Mouse (Mus musculus) kidney, postnatal 0 days (tissue): ENCODE data around the gene Tmem198. TPM values are rescaled to one million over a fixed set of nuclear protein-coding genes. Genes with fewer than 3 reads are reported as not detected.

Experiments
- ATAC-seq: fragments of 200-750 bp; cut with Nextera tagmentation; replicated peaks from 2 replicates; pipeline ENCODE4 v1.8.0; 2017; ENCODE audit warnings: low read depth, moderate number of reproducible peaks, moderate TSS enrichment, moderate library complexity; ENCODE audit not compliant: low FRiP score
- DNase-seq: peaks from one replicate; pipeline ENCODE4 v3.0.0-alpha.2; 2016; ENCODE audit warnings: low spot score
- H3K27ac ChIP-seq: fragments of 300-500 bp; sonication (generic); 2 replicates; pipeline ENCODE4 v1.5.1; 2014; ENCODE audit warnings: mild to moderate bottlenecking
- H3K27me3 ChIP-seq: fragments of 300-500 bp; sonication (generic); 2 replicates; pipeline ENCODE4 v1.6.1; 2014; ENCODE audit warnings: low read length, mixed read lengths; ENCODE audit not compliant: insufficient read depth
- H3K36me3 ChIP-seq: fragments of 300-500 bp; sonication (generic); 2 replicates; pipeline ENCODE4 v1.6.1; 2014; ENCODE audit warnings: low read length, mixed read lengths; ENCODE audit not compliant: insufficient read depth
- H3K4me1 ChIP-seq: fragments of 300-500 bp; sonication (generic); replicated peaks from 2 replicates; pipeline ENCODE4 v1.6.1; 2014; ENCODE audit warnings: antibody characterized with exemption, low read length, mixed read lengths; ENCODE audit not compliant: insufficient read depth
- H3K4me2 ChIP-seq: fragments of 300-500 bp; sonication (generic); 2 replicates; pipeline ENCODE4 v1.6.1; 2014; ENCODE audit warnings: mild to moderate bottlenecking, low read length, moderate library complexity, mixed read lengths
- H3K4me3 ChIP-seq: fragments of 300-500 bp; sonication (generic); replicated peaks from 2 replicates; pipeline ENCODE4 v1.5.1; 2014; ENCODE audit warnings: low read depth, low read length
- H3K9ac ChIP-seq: fragments of 300-500 bp; sonication (generic); 2 replicates; pipeline ENCODE4 v1.6.1; 2014; ENCODE audit warnings: low read depth, low read length
- H3K9me3 ChIP-seq: fragments of 300-500 bp; sonication (generic); replicated peaks from 2 replicates; pipeline ENCODE4 v1.6.1; 2016; ENCODE audit warnings: low read length, inconsistent platforms, mixed read lengths
- CTCF ChIP-seq: IDR thresholded peaks from 2 replicates; pipeline ENCODE4 v1.5.1; 2016; ENCODE audit warnings: antibody characterized with exemption, low read depth, mild to moderate bottlenecking, moderate library complexity
- WGBS: fragments of 180-500 bp; shearing (Covaris S2); extraction: QIAGEN DNeasy Blood & Tissue Kit; methylation state at CpG from one replicate; pipeline ENCODE4 v1.1.7; 2014; 5-methylcytosine and 5-hydroxymethylcytosine counted together
- polyA plus RNA-seq: library from polyadenylated mRNA; unstranded; fragments of >200 nt; fragmentation: Nextera tagmentation; extraction: Ambion mirVana; gene quantifications from 2 replicates; pipeline ENCODE4 v1.2.1, GENCODE M21; 2015

Tmem198 gene
- 0.61 and 1.3 TPM in 2 replicates for polyA plus RNA-seq

DNA sequence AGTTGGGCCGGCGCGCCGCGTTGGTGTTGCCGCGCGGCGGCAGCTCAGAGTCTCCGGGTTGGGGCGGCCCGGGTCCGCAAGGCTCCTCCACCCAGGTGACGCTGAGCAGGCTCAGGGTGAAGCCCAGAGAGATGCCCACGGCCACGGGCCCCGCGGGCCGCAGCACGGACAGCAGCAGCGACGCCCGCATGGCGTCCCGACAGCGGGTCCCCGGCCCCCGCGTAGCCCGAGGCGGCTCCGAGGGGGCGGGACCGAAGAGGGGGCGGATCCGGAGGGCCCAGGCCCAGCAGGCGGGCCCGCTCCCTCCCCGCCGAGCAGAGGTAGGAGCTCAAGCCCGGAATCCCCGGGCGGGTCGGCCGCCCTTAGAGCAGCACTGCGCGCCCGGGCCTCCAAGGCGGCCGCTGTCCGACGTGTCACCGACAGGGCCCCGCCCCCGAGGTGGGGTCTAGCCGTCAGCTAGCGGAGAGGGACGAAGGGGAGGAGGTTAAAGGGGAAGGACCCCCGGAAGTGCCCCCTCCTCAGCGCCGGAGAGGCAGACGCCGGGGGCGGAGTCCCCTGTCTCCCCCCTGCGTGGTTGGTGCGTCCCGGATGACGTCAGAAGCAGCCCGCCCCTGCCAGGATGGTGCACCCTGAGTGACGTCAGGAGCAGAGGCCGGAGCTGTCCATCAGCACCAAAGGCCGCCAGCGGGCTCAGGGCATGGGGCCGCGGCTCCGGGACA, at the start of gene Tmem198, which contains the start of gene Chpf:
TSS of gene Tmem198 (plus strand) at position 617 of the 719 bp plus-strand sequence.
TSS of gene Chpf (minus strand) at position 392 of the 719 bp plus-strand sequence.
- Histone ChIP-seq H3K9me3 (no peaks in the 10 kb centered on the region), H3K4me2 (peak within 1 kb of the TSS; percentile 76), H3K9ac (peak within 1 kb of the TSS; percentile 61), H3K4me3 (peak within 1 kb of the TSS; percentile 54), H3K27ac (peak within 1 kb of the TSS; percentile 73), H3K4me1 (peaks cover 7% of the 10 kb centered on the region), H3K36me3 (peaks cover 19% of the 10 kb centered on the region), H3K27me3 (peaks cover 25% of the 10 kb centered on the region; the same call in 1 of the 2 replicates)
- WGBS = under 1% methylated on average over 61 of the region's 76 CpGs
- no peak for TF ChIP-seq CTCF
- DNase-seq = peak; percentile 96
- ATAC-seq = peak; percentile 89

DNA sequence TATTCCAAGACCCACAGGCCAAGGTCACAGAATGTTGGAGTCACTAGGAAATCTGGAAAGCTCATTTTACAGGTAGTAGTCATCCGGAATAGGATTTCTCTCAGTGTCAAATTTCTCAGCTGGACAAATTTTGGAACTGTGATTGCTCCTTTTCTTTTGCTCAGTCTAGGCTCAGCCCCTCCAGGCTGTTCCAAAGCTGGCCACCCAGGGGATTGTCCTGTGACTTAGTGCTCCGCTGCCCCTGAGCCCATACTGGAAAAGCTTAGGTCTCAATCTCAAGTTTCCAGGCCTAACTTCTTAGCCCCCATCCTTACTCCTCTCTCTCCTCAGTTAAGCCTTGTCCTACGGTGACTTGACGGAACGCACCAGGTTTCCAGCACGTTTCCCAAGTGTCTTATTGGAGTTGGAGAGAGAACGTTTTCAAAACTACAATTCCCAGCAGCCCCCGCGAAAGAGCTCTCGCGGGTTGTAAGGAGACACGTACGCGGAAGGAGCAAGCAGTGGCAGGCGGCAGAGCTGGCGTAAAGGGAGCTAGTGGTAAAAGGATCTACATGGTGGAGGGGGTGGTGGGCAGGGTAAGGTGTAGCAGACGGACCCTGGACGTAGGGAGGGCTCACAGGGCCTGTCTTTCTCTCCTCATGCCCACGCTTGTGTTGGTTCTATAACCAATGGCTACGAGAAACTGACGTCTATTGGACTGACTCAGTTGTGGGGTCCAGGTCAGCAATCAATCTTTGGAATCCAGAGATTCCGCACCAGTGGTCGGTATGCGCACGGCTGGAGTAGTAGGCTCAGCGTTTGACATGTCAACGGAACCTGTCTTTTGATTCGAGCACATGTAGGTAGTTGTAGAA, 43.6 kb upstream of the Tmem198 start, which contains the start of gene Gmppa:
TSS of gene Gmppa (plus strand) at position 456 of the 854 bp plus-strand sequence.
- 3% methylated on average over 28 of the region's 28 CpGs for WGBS
- peak; percentile 80 for ATAC-seq

DNA sequence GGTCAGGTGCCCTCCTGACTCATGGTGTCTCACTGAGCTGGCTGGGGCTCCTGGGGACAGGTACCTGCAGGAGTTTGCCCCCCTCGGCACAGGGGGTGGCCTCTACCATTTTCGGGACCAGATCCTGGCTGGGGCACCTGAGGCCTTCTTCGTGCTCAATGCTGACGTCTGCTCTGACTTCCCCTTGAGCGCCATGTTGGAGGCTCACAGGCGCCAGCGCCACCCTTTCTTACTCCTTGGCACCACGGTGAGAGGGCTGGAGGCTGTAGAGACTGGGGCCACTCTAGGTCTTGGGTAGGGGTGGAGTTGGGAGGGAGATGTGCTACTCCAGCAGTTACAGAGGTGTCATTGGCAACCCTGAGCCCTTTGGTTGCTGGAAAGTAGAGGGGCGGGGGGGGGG, 40.5 kb upstream of the Tmem198 start:
- Histone ChIP-seq H3K9ac (no peak overlapping the region), H3K4me2 (no peak overlapping the region), H3K36me3 (no peaks in the 10 kb centered on the region), H3K27ac (no peak overlapping the region), H3K4me1 (0 out of 2 replicates have a peak, but pooled peaks cover 6% of the 10 kb centered on the region), H3K4me3 (no peak overlapping the region), H3K9me3 (no peaks in the 10 kb centered on the region), H3K27me3 (no peaks in the 10 kb centered on the region)
- no peak for TF ChIP-seq CTCF
- 86% methylated on average over 8 of the region's 9 CpGs for WGBS
- DNase-seq (no peak), ATAC-seq (no peak)

More for the DNA sequence above, 43.6 kb upstream of the Tmem198 start, which contains the start of gene Gmppa:
- TF ChIP-seq CTCF = no peak
- Histone ChIP-seq H3K4me3 (peak within 1 kb of the TSS; percentile 59), H3K9ac (peak within 1 kb of the TSS; percentile 67), H3K4me1 (no peaks in the 10 kb centered on the region), H3K27ac (peak within 1 kb of the TSS; percentile 65), H3K36me3 (no peaks in the 10 kb centered on the region), H3K27me3 (no peaks in the 10 kb centered on the region), H3K4me2 (peak within 1 kb of the TSS; percentile 68), H3K9me3 (no peaks in the 10 kb centered on the region)
- peak; percentile 96 for DNase-seq

DNA sequence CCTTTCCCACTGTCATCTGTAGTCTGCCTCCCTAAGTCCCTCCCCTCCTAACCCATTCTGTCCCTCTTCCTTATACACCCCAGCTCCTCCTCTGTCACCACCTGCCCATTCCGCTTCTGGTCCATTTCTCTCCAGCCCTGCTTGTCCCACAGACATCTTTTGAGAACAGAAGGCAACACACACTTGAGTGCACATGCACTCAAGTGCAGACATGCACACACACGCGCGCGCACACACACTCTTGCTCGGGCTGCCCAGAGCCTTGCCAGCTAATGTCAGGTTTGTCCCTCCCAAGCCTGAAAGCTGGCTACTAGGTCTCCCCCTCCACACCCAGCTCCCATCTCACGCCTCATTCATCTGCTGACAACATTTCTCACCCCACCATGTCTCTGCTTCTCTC, 38.7 kb upstream of the Tmem198 start:
- ATAC-seq (no peak), DNase-seq (no peak)
- H3K36me3 ChIP-seq = no peaks in the 10 kb centered on the region
- H3K27ac ChIP-seq = no peak overlapping the region
- H3K9me3 ChIP-seq = no peaks in the 10 kb centered on the region
- H3K27me3 ChIP-seq = no peaks in the 10 kb centered on the region
- no peak overlapping the region for H3K9ac ChIP-seq
- no peak for TF ChIP-seq CTCF
- no peak overlapping the region for H3K4me2 ChIP-seq
- H3K4me3 ChIP-seq = no peak overlapping the region
- H3K4me1 ChIP-seq = peaks cover 18% of the 10 kb centered on the region; the same call in 1 of the 2 replicates
- WGBS = 83% methylated on average over 7 of the region's 7 CpGs

DNA sequence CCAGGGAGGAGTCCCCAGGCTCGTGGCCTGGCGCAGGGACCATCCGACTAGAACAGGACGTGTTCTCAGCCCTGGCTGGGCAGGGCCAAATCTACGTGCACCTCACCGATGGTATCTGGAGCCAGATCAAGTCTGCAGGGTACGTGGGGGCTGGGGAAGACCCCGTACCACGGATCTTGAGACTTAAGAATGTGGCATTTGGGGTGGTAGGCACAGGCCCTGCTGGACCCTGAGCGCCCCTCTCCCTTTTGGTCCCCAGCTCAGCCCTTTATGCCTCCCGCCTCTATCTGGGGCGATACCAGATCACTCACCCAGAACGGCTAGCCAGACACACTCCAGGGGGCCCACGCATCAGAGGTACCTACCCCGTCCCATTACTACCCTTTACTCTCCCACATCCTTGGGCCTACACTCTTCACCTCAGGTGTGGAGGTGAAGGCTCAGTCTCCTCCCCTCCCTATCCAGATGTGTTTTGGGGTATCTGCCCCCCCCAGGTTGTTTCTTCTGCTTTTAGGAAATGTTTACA, 37.8 kb upstream of the Tmem198 start:
- Histone ChIP-seq H3K9me3 (no peaks in the 10 kb centered on the region), H3K4me2 (no peak overlapping the region), H3K27me3 (no peaks in the 10 kb centered on the region), H3K27ac (no peak overlapping the region), H3K4me3 (no peak overlapping the region), H3K9ac (no peak overlapping the region), H3K36me3 (no peaks in the 10 kb centered on the region), H3K4me1 (peaks cover 25% of the 10 kb centered on the region; the same call in 1 of the 2 replicates)
- ATAC-seq (no peak), DNase-seq (no peak)
- WGBS = 70% methylated on average over 15 of the region's 15 CpGs
- TF ChIP-seq CTCF = no peak

DNA sequence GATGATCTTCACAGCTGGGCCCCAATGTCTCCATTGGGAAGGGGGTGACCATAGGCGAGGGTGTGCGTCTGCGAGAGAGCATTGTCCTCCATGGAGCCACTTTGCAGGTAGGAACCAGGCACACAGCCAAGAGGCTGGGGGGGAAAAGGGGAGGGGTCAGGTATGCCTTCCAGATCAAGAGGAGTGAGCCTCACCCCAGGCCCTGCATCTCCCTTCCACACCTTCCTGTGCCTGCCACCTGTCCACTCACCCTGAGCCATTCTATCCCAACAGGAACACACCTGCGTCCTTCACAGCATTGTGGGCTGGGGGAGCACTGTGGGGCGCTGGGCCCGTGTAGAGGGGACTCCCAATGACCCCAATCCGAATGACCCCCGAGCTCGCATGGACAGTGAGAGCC, 37.2 kb upstream of the Tmem198 start:
- Histone ChIP-seq H3K27me3 (no peaks in the 10 kb centered on the region), H3K4me1 (peaks cover 32% of the 10 kb centered on the region), H3K36me3 (no peaks in the 10 kb centered on the region), H3K27ac (no peak overlapping the region), H3K4me3 (no peak overlapping the region), H3K9me3 (no peaks in the 10 kb centered on the region), H3K4me2 (no peak overlapping the region), H3K9ac (no peak overlapping the region)
- DNase-seq (no peak), ATAC-seq (no peak)
- no peak for TF ChIP-seq CTCF
- WGBS = 74% methylated on average over 9 of the region's 9 CpGs
